Mouse (Mus musculus): ENCODE measurements around the gene Cxcl5. TPM values are rescaled to one million over a fixed set of nuclear protein-coding genes. Genes with fewer than 3 reads are reported as not detected.
A peak's percentile ranks its signal among the peaks of the same experiment; 100 is the strongest.

Gene Cxcl5
- polyA plus RNA-seq, 1 experiment, result not detected

GRCm38 (mm10) chr5:90768218-90768617, 9.1 kb downstream of the Cxcl5 start, which contains the start of gene Ppbp:
Ppbp (plus strand) TSS chr5:90768518.
- no peak for TF ChIP-seq POLR2A (IDR thresholded peaks at IDR 0.05; ENCODE audit: low read depth, low read length)
- no peak for TF ChIP-seq CTCF (conservative IDR thresholded peaks at IDR 0.05; ENCODE audit: insufficient read depth, insufficient read length, low read depth, low read length)
- no peaks in the 10 kb centered on the region for H3K27me3 ChIP-seq (replicated peaks; ENCODE audit: control insufficient read depth, insufficient read depth, low read length)
- H3K4me3 ChIP-seq (ENCODE audit: insufficient read depth, low read depth, low read length), result no peak within 1 kb of the TSS
- H3K27ac ChIP-seq (ENCODE audit: insufficient read depth, low read depth, low read length), result no peak within 1 kb of the TSS
- H3K36me3 ChIP-seq (ENCODE audit: control insufficient read depth, insufficient read depth, low read length), result no peaks in the 10 kb centered on the region
- no peak for DNase-seq
- WGBS, result 48% methylated on average over 3 of the region's 3 CpGs
- H3K4me1 ChIP-seq (ENCODE audit: control insufficient read depth, insufficient read depth, low read length), result no peaks in the 10 kb centered on the region

- Histone ChIP-seq H3K36me3 (ENCODE audit: control insufficient read depth, insufficient read depth, low read length) (no peaks in the 10 kb centered on the region), H3K4me3 (ENCODE audit: insufficient read depth, low read depth, low read length) (no peak overlapping the region), H3K27me3 (replicated peaks; ENCODE audit: control insufficient read depth, insufficient read depth, low read length) (no peaks in the 10 kb centered on the region), H3K27ac (ENCODE audit: insufficient read depth, low read depth, low read length) (no peak overlapping the region), H3K4me1 (ENCODE audit: control insufficient read depth, insufficient read depth, low read length) (no peaks in the 10 kb centered on the region)
- WGBS, result 72% methylated on average over 3 of the region's 3 CpGs
- TF ChIP-seq CTCF (conservative IDR thresholded peaks at IDR 0.05; ENCODE audit: insufficient read depth, insufficient read length, low read depth, low read length) (no peak), POLR2A (IDR thresholded peaks at IDR 0.05; ENCODE audit: low read depth, low read length) (no peak)
- no peak for DNase-seq
Measured at GRCm38 (mm10) chr5:90771369-90771768, 12.2 kb downstream of the Cxcl5 start.

- Histone ChIP-seq H3K27ac (ENCODE audit: insufficient read depth, low read depth, low read length) (no peak within 1 kb of the TSS), H3K4me3 (ENCODE audit: insufficient read depth, low read depth, low read length) (no peak within 1 kb of the TSS), H3K36me3 (ENCODE audit: control insufficient read depth, insufficient read depth, low read length) (no peaks in the 10 kb centered on the region), H3K27me3 (replicated peaks; ENCODE audit: control insufficient read depth, insufficient read depth, low read length) (no peaks in the 10 kb centered on the region), H3K4me1 (ENCODE audit: control insufficient read depth, insufficient read depth, low read length) (no peaks in the 10 kb centered on the region)
- peak; percentile 80 for DNase-seq
- TF ChIP-seq POLR2A (IDR thresholded peaks at IDR 0.05; ENCODE audit: low read depth, low read length) (no peak), CTCF (conservative IDR thresholded peaks at IDR 0.05; ENCODE audit: insufficient read depth, insufficient read length, low read depth, low read length) (no peak)
- 60% methylated on average over 16 of the region's 16 CpGs for WGBS
Measured at GRCm38 (mm10) chr5:90771880-90772653, 12.9 kb downstream of the Cxcl5 start, which contains the start of gene Pf4. Pf4 (plus strand) TSS chr5:90772435.

GRCm38 (mm10) chr5:90775562-90775961, 16.4 kb downstream of the Cxcl5 start:
- 92% methylated on average over 5 of the region's 5 CpGs for WGBS
- no peak for TF ChIP-seq POLR2A (IDR thresholded peaks at IDR 0.05; ENCODE audit: low read depth, low read length)
- no peak for TF ChIP-seq CTCF (conservative IDR thresholded peaks at IDR 0.05; ENCODE audit: insufficient read depth, insufficient read length, low read depth, low read length)
- Histone ChIP-seq H3K27me3 (replicated peaks; ENCODE audit: control insufficient read depth, insufficient read depth, low read length) (no peaks in the 10 kb centered on the region), H3K27ac (ENCODE audit: insufficient read depth, low read depth, low read length) (no peak overlapping the region), H3K4me1 (ENCODE audit: control insufficient read depth, insufficient read depth, low read length) (no peaks in the 10 kb centered on the region), H3K4me3 (ENCODE audit: insufficient read depth, low read depth, low read length) (no peak overlapping the region), H3K36me3 (ENCODE audit: control insufficient read depth, insufficient read depth, low read length) (no peaks in the 10 kb centered on the region)
- DNase-seq, result no peak

DNA sequence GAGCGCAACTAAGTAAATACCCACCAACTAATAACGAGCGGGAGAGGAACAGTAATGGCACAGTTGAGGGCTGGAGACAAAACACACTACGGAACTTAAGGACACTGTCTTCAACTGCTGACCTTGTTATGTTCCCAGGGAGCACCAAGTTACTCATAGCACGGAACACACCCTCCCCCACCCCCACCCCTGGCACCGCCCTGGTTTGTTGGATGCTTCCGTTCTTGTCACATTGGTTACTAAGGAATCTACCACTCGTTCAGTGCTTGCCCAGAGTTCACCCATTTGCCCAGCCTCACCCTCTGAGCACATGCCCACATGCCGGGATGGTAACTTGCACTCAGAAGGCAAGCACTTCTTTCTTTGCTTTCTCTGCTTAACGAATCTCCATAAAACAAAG, 18.5 kb downstream of the Cxcl5 start:
- no peaks in the 10 kb centered on the region for H3K27me3 ChIP-seq (replicated peaks; ENCODE audit: control insufficient read depth, insufficient read depth, low read length)
- no peaks in the 10 kb centered on the region for H3K36me3 ChIP-seq (ENCODE audit: control insufficient read depth, insufficient read depth, low read length)
- TF ChIP-seq CTCF (conservative IDR thresholded peaks at IDR 0.05; ENCODE audit: insufficient read depth, insufficient read length, low read depth, low read length), result no peak
- no peak for TF ChIP-seq POLR2A (IDR thresholded peaks at IDR 0.05; ENCODE audit: low read depth, low read length)
- WGBS, result 59% methylated on average over 10 of the region's 10 CpGs
- DNase-seq, result no peak
- no peaks in the 10 kb centered on the region for H3K4me1 ChIP-seq (ENCODE audit: control insufficient read depth, insufficient read depth, low read length)
- no peak overlapping the region for H3K4me3 ChIP-seq (ENCODE audit: insufficient read depth, low read depth, low read length)
- no peak overlapping the region for H3K27ac ChIP-seq (ENCODE audit: insufficient read depth, low read depth, low read length)

DNA sequence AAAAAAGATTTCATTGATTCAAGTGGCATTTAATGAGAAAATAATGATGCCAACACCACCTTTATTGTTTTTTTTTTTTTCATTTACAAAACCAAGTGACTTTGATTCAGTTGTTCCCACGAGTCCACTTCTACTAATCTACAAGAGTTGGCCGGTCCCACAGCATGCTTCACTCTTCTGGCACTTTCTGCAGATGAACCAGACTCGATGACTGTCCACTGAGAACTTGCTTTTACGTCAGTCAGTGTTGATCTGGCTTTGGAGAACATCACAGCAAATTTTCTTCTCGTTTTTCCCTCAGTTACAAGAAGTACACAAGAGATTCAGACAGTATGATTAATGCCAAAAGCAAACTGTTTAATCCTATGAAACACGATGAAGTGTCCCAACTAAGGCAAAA, 19.7 kb downstream of the Cxcl5 start:
- TF ChIP-seq POLR2A (IDR thresholded peaks at IDR 0.05; ENCODE audit: low read depth, low read length), result no peak
- TF ChIP-seq CTCF (conservative IDR thresholded peaks at IDR 0.05; ENCODE audit: insufficient read depth, insufficient read length, low read depth, low read length), result no peak
- Histone ChIP-seq H3K4me3 (ENCODE audit: insufficient read depth, low read depth, low read length) (no peak overlapping the region), H3K4me1 (ENCODE audit: control insufficient read depth, insufficient read depth, low read length) (no peaks in the 10 kb centered on the region), H3K36me3 (ENCODE audit: control insufficient read depth, insufficient read depth, low read length) (no peaks in the 10 kb centered on the region), H3K27ac (ENCODE audit: insufficient read depth, low read depth, low read length) (no peak overlapping the region), H3K27me3 (replicated peaks; ENCODE audit: control insufficient read depth, insufficient read depth, low read length) (no peaks in the 10 kb centered on the region)
- 84% methylated on average over 6 of the region's 6 CpGs for WGBS
- no peak for DNase-seq

DNA sequence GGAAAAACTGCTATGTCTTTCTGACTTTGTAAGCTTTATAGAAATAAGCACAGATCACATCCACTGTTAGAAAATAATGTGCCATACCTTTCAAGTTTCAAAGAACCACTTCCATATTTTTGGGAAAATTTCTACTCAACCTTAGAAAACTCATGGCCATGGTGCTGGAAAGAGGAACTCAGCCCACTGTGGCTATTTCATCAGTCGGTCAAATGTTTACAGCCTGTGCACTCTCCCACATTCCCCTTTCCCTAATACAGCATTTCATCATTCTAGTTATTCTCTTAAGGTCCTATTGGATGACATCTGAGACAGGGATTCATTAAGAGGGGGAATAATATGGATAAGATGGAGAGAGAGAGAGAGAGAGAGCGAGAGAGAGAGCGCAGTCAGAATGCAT, 24.5 kb downstream of the Cxcl5 start:
- no peak for TF ChIP-seq CTCF (conservative IDR thresholded peaks at IDR 0.05; ENCODE audit: insufficient read depth, insufficient read length, low read depth, low read length)
- TF ChIP-seq POLR2A (IDR thresholded peaks at IDR 0.05; ENCODE audit: low read depth, low read length), result no peak
- H3K4me3 ChIP-seq (ENCODE audit: insufficient read depth, low read depth, low read length), result no peak overlapping the region
- no peak for DNase-seq
- WGBS, result 80% methylated on average over 3 of the region's 3 CpGs
- no peaks in the 10 kb centered on the region for H3K4me1 ChIP-seq (ENCODE audit: control insufficient read depth, insufficient read depth, low read length)
- no peaks in the 10 kb centered on the region for H3K27me3 ChIP-seq (replicated peaks; ENCODE audit: control insufficient read depth, insufficient read depth, low read length)
- no peak overlapping the region for H3K27ac ChIP-seq (ENCODE audit: insufficient read depth, low read depth, low read length)
- H3K36me3 ChIP-seq (ENCODE audit: control insufficient read depth, insufficient read depth, low read length), result no peaks in the 10 kb centered on the region
